Mouse (Mus musculus) forebrain, embryonic 15.5 days (tissue): ENCODE measurements around the gene Mrpl30. TPM values are rescaled to one million over a fixed set of nuclear protein-coding genes. Genes with fewer than 3 reads are reported as not detected.
A peak's percentile ranks its signal among the peaks of the same experiment; 100 is the strongest.

Source experiments
- ATAC-seq: fragments of 200-750 bp; cut with Nextera tagmentation; replicated peaks from 2 replicates; pipeline ENCODE4 v1.8.0; 2017; ENCODE audit warnings: mild to moderate bottlenecking, moderate TSS enrichment, moderate library complexity
- H3K27ac ChIP-seq: fragments of 300-500 bp; sonication (generic); replicated peaks from 2 replicates; pipeline ENCODE4 v1.5.1; 2015; ENCODE audit warnings: mild to moderate bottlenecking, inconsistent platforms
- H3K27me3 ChIP-seq: fragments of 300-500 bp; sonication (generic); 2 replicates; pipeline ENCODE4 v1.6.1; 2015; ENCODE audit warnings: inconsistent platforms
- H3K36me3 ChIP-seq: fragments of 300-500 bp; sonication (generic); 2 replicates; pipeline ENCODE4 v1.6.1; 2015; ENCODE audit warnings: mild to moderate bottlenecking, inconsistent platforms
- H3K4me1 ChIP-seq: fragments of 300-500 bp; sonication (generic); 2 replicates; pipeline ENCODE4 v1.6.1; 2015; ENCODE audit warnings: inconsistent platforms
- H3K4me2 ChIP-seq: fragments of 300-500 bp; sonication (generic); replicated peaks from 2 replicates; pipeline ENCODE4 v1.6.1; 2015; ENCODE audit warnings: mild to moderate bottlenecking, inconsistent platforms
- H3K4me3 ChIP-seq: fragments of 300-500 bp; sonication (generic); 2 replicates; pipeline ENCODE4 v1.5.1; 2015; ENCODE audit warnings: mild to moderate bottlenecking, inconsistent platforms
- H3K9ac ChIP-seq: fragments of 300-500 bp; sonication (generic); replicated peaks from 2 replicates; pipeline ENCODE4 v1.6.1; 2015; ENCODE audit warnings: mild to moderate bottlenecking, inconsistent platforms
- H3K9me3 ChIP-seq: fragments of 300-500 bp; sonication (generic); 2 replicates; pipeline ENCODE4 v1.6.1; 2016; ENCODE audit warnings: inconsistent platforms
- WGBS: fragments of 180-500 bp; shearing (Covaris S2); methylation state at CpG from one replicate; pipeline ENCODE4 v1.1.7; 2015; ENCODE audit warnings: mixed read lengths; 5-methylcytosine and 5-hydroxymethylcytosine counted together
- polyA plus RNA-seq: library from polyadenylated mRNA; unstranded; fragments of >200 nt; fragmentation: Nextera tagmentation; extraction: Ambion mirVana; gene quantifications from 2 replicates; pipeline ENCODE4 v1.2.1, GENCODE M21; 2015

Gene Mrpl30
- polyA plus RNA-seq = 242 and 244 TPM in 2 replicates

GRCm38 (mm10) chr1:37890025-37890652, at the start of gene Mrpl30, which contains the start of gene Mitd1:
Mrpl30 (plus strand) TSS chr1:37890477.
Mitd1 (minus strand) TSS chr1:37890411.
- Histone ChIP-seq H3K27me3 (no peaks in the 10 kb centered on the region), H3K9ac (peak within 1 kb of the TSS; percentile 71), H3K4me1 (peaks cover 22% of the 10 kb centered on the region), H3K9me3 (no peaks in the 10 kb centered on the region), H3K4me3 (peak within 1 kb of the TSS; percentile 76), H3K4me2 (peak within 1 kb of the TSS; percentile 75), H3K27ac (peak within 1 kb of the TSS; percentile 67), H3K36me3 (peaks cover 9% of the 10 kb centered on the region; the same call in 1 of the 2 replicates)
- ATAC-seq = peak; percentile 92
- WGBS = under 1% methylated on average over 41 of the region's 41 CpGs

DNA sequence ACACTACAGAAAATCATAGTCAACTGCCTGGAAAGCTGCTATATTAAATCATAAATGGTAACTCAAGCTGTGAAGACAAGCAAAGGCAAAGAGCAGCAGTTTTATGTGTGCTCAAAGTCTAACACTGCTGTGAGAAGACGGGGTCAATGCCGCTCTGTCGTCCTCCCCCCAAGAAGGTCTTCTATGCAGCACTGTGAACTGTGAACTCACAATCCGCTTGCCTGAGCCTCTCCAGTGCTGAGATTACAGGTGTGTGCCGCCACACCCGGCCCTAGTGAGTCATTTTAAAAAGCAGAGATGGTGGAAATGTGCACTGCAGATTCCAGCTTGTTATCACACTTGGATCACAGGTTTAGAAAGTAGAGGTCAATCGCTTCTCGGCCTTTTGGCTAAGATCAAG, 43.4 kb upstream of the Mrpl30 start:
- no peak for ATAC-seq
- Histone ChIP-seq H3K36me3 (no peaks in the 10 kb centered on the region; the same call in 1 of the 2 replicates), H3K9me3 (no peaks in the 10 kb centered on the region), H3K4me3 (no peak overlapping the region), H3K27ac (no peak overlapping the region), H3K4me2 (no peak overlapping the region), H3K4me1 (no peaks in the 10 kb centered on the region), H3K27me3 (no peaks in the 10 kb centered on the region), H3K9ac (no peak overlapping the region)
- 84% methylated on average over 8 of the region's 8 CpGs for WGBS

DNA sequence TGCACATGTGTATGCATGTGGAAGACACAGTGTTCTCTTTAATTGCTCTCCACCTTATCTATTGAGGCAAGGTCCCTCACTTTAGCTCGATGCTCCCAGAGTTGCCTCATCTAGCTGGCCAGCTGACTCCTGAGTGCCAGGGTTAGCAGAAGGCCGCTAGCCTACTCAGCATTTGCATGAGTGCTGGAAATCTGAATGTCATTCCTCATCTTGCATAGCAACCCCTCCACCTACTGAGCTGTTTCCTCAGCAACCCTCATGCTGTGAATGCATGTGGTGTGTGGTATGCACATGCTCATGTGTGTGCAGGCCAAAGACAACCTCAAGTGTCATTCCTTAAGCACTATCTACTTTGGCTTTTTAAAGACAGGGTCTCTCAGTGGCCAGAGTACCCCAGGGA, 39.6 kb upstream of the Mrpl30 start:
- H3K27ac ChIP-seq = no peak overlapping the region
- WGBS = 58% methylated on average over 2 of the region's 2 CpGs
- H3K4me2 ChIP-seq = no peak overlapping the region
- H3K9ac ChIP-seq = no peak overlapping the region
- no peaks in the 10 kb centered on the region for H3K27me3 ChIP-seq
- no peak overlapping the region for H3K4me3 ChIP-seq
- H3K9me3 ChIP-seq = no peaks in the 10 kb centered on the region
- no peak for ATAC-seq
- H3K36me3 ChIP-seq = peaks cover 17% of the 10 kb centered on the region
- H3K4me1 ChIP-seq = no peaks in the 10 kb centered on the region

DNA sequence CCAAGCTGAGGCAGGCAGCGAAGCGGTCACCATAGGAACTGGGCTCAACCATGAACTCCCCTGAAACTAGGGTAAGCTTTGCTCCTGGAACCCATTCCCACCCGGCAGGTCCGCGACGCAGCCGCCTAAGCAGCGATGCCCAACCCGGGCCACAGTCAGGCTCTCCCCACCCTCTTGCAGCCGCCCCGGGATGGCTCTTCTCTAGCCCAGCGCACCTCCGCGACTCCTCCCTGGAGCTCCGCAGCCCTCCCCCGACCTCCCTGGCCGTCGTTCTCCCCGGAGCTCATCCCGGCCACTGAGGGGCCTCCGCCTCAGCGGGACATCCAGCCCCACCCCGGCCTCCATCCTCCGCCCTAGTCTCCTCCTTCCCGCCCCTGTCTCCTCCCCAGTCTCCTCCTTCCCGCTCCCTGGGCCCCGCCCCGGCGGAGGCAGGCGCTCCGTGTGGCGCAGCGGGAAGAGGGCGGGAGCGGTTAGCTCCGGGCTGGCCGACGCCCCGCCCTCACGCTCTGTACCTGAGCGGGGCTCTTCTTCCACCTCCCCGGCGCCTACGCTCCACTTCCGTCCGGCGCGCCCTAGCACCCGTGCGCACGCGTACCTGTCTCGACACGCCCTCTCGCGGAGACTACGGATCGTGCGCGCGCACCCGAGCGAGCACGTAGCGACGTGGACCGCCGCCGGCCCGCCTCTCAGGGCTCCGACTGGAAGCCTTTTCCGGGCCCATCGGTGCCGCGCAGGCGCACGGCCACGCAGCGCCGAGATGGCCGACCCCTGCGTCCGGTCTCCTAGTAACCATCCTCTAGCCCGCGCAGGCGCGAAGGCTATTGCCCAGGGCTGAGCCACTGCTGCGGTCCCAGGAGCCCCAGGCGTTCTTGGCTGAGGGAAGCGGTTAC, 25.5 kb upstream of the Mrpl30 start:
- Histone ChIP-seq H3K27me3 (peaks cover 10% of the 10 kb centered on the region; the same call in 1 of the 2 replicates), H3K36me3 (no peaks in the 10 kb centered on the region), H3K27ac (peak overlapping the region; percentile 92), H3K4me3 (peak overlapping the region; percentile 81), H3K4me2 (peak overlapping the region; percentile 86), H3K9ac (peak overlapping the region; percentile 77), H3K4me1 (peaks cover 13% of the 10 kb centered on the region), H3K9me3 (no peaks in the 10 kb centered on the region)
- WGBS = under 1% methylated on average over 79 of the region's 90 CpGs
- peak; percentile 99 for ATAC-seq

GRCm38 (mm10) chr1:37865401-37866215, 24.7 kb upstream of the Mrpl30 start:
- peak overlapping the region; percentile 86 for H3K4me2 ChIP-seq
- H3K27ac ChIP-seq = peak overlapping the region; percentile 92
- 8% methylated on average over 23 of the region's 23 CpGs for WGBS
- peaks cover 13% of the 10 kb centered on the region for H3K4me1 ChIP-seq
- H3K4me3 ChIP-seq = peak overlapping the region; percentile 81
- no peaks in the 10 kb centered on the region for H3K9me3 ChIP-seq
- H3K9ac ChIP-seq = peak overlapping the region; percentile 77
- H3K36me3 ChIP-seq = no peaks in the 10 kb centered on the region
- H3K27me3 ChIP-seq = peaks cover 13% of the 10 kb centered on the region; the same call in 1 of the 2 replicates
- ATAC-seq = no peak

DNA sequence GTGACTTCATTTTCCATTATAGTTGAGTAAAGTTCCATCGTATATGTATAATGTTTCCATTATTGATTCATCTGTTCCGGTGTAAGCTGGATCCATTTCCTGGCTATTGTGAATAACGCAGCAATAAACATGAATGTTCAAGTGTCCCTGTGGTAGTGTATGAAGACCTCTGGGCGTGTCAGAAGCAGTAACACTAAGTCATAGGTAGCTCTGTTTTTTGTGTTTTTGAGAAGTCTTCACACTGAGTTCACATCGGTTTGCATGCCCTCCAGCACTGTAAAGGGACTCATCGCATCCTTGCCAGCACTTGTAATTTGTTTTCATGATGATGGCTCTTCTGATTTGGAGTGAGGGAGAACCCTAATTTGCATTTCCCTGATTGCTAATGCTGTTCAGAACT, 24.0 kb upstream of the Mrpl30 start, which contains the start of gene Tsga10:
Tsga10 (minus strand) TSS at position 144 of the 400 bp plus-strand sequence.
- WGBS = 92% methylated on average over 6 of the region's 6 CpGs
- Histone ChIP-seq H3K27me3 (peaks cover 13% of the 10 kb centered on the region; the same call in 1 of the 2 replicates), H3K9me3 (no peaks in the 10 kb centered on the region), H3K4me2 (peak within 1 kb of the TSS; percentile 86), H3K4me3 (peak within 1 kb of the TSS; percentile 81), H3K9ac (peak within 1 kb of the TSS; percentile 77), H3K27ac (peak within 1 kb of the TSS; percentile 92), H3K36me3 (no peaks in the 10 kb centered on the region), H3K4me1 (peaks cover 13% of the 10 kb centered on the region)
- no peak for ATAC-seq

GRCm38 (mm10) chr1:37867056-37867455, 23.2 kb upstream of the Mrpl30 start:
- WGBS = 73% methylated on average over 1 of the region's 1 CpGs
- H3K27me3 ChIP-seq = peaks cover 13% of the 10 kb centered on the region; the same call in 1 of the 2 replicates
- no peak for ATAC-seq

DNA sequence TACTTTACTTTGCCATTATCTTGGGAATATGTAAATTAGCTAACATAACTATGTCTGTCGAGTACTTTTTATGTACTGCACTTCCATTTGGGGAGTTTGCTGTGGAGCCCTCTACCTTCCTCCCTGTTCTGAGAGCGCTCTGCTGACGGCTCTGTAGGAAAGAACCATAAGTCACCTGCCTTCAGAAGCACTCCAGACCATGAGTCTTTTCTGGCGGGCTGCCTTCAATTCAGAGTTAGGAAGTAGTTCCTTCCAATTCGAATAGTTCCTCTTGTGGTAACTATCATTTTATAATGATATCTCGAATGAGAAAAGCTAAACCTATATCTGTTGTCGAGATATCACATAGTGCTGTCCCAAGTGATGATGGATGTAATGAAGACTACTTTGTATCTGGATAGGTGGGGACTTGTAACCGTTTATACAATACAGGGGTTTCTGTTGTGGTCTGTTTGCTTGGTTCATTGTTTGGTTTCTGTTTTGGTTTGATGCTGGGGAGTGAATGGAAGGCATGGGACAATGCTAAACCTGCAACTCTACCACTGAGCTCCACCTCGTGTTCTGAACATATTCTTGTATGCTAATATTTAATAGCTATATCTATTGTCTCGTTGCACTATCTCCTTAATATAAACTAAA, 22.5 kb upstream of the Mrpl30 start:
- no peaks in the 10 kb centered on the region for H3K36me3 ChIP-seq
- peaks cover 13% of the 10 kb centered on the region; the same call in 1 of the 2 replicates for H3K27me3 ChIP-seq
- H3K9ac ChIP-seq = no peak overlapping the region
- no peak overlapping the region for H3K4me2 ChIP-seq
- no peak for ATAC-seq
- no peak overlapping the region for H3K4me3 ChIP-seq
- WGBS = 76% methylated on average over 10 of the region's 10 CpGs
- H3K27ac ChIP-seq = no peak overlapping the region
- H3K4me1 ChIP-seq = peaks cover 23% of the 10 kb centered on the region
- no peaks in the 10 kb centered on the region for H3K9me3 ChIP-seq

More at GRCm38 (mm10) chr1:37867056-37867455, 23.2 kb upstream of the Mrpl30 start:
- no peaks in the 10 kb centered on the region for H3K9me3 ChIP-seq
- H3K36me3 ChIP-seq = no peaks in the 10 kb centered on the region
- H3K4me3 ChIP-seq = no peak overlapping the region
- H3K4me1 ChIP-seq = peaks cover 18% of the 10 kb centered on the region
- no peak overlapping the region for H3K4me2 ChIP-seq
- no peak overlapping the region for H3K27ac ChIP-seq
- no peak overlapping the region for H3K9ac ChIP-seq

DNA sequence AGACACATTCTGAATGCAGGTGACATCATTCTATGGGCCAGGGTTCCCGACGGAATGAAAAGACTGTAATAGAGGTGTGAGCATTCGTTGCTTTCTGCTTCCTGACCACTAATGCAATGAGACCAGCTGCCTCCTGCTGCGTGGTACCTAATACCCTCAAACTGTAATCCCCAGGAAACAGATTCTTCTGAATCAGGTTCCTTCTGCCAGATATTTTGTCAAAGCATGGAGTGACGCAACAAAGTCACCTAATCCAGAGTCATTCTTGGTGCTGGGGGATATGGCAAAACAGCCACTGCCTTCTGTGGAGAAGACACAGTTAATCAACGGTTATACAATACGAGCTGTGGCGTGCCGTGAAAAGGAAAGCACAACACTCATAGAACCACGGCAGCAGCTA, 21.6 kb upstream of the Mrpl30 start:
- Histone ChIP-seq H3K36me3 (no peaks in the 10 kb centered on the region), H3K9me3 (no peaks in the 10 kb centered on the region), H3K27ac (no peak overlapping the region), H3K27me3 (peaks cover 13% of the 10 kb centered on the region; the same call in 1 of the 2 replicates), H3K4me3 (no peak overlapping the region), H3K4me2 (no peak overlapping the region), H3K9ac (no peak overlapping the region), H3K4me1 (peaks cover 27% of the 10 kb centered on the region)
- ATAC-seq = no peak
- WGBS = 62% methylated on average over 10 of the region's 10 CpGs

- ATAC-seq = no peak
- 66% methylated on average over 2 of the region's 2 CpGs for WGBS
These were observed 20.9 kb upstream of the Mrpl30 start for GRCm38 (mm10) chr1:37869362-37869761.

DNA sequence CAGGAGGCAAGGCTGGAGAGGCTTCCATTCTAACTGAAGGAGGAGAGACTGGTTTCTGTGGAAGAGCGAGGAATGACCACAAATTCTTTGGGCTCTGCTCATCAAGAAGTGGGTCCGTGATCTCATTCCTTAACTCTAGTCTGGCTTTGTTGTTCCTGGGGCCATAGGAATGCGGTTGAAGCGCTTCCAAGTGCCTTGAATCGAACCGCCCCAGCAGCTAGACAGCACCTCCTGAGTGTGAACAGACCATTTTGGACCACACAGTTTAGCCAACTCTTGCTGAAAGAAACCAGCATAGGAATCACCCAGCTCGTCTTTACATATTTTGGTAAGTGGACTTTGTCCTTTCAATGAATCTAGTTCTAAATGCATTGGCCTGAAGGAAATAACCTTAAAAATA, 18.6 kb upstream of the Mrpl30 start, which contains the start of gene Lipt1:
Lipt1 (plus strand) TSS at position 35 of the 400 bp plus-strand sequence.
- peak within 1 kb of the TSS; percentile 69 for H3K4me2 ChIP-seq
- 6% methylated on average over 7 of the region's 7 CpGs for WGBS
- peak within 1 kb of the TSS; percentile 71 for H3K27ac ChIP-seq
- peaks cover 13% of the 10 kb centered on the region for H3K4me1 ChIP-seq
- H3K9ac ChIP-seq = peak within 1 kb of the TSS; percentile 42
- H3K27me3 ChIP-seq = peaks cover 13% of the 10 kb centered on the region; the same call in 1 of the 2 replicates
- no peaks in the 10 kb centered on the region for H3K9me3 ChIP-seq
- H3K4me3 ChIP-seq = peak within 1 kb of the TSS; percentile 48
- H3K36me3 ChIP-seq = peaks cover 12% of the 10 kb centered on the region
- ATAC-seq = peak; percentile 56

More at GRCm38 (mm10) chr1:37869362-37869761, 20.9 kb upstream of the Mrpl30 start:
- Histone ChIP-seq H3K27me3 (peaks cover 13% of the 10 kb centered on the region; the same call in 1 of the 2 replicates), H3K4me3 (no peak overlapping the region), H3K27ac (no peak overlapping the region), H3K9me3 (no peaks in the 10 kb centered on the region), H3K36me3 (no peaks in the 10 kb centered on the region), H3K9ac (no peak overlapping the region), H3K4me1 (peaks cover 22% of the 10 kb centered on the region), H3K4me2 (no peak overlapping the region)
